10 mouse cellular contexts compared by ENCODE assay signal in genomic region chr2:168078107-168078830, GRCm38 (mm10). TPM values are rescaled to one million over a fixed set of nuclear protein-coding genes. Genes with fewer than 3 reads are reported as not detected.
DNase-seq lines count a peak whose midpoint lies in the region; ATAC-seq and TF ChIP-seq lines count a peak whose summit lies in the region.
"Had no signal": no experiment of that assay in that cellular context is flagged by ENCODE, and none has a peak within 500 bp of the region (broad histone marks: within the 10 kb centered on the region; RNA-seq: fewer than 3 reads in every experiment).

No protein-coding gene starts in this region.

- intact Hi-C loops in left cerebral cortex, postnatal 36 days (cut with DNase I), result loop anchor here (10.0 kb wide), 1 partner anchor 393 kb away; the partner anchor contains the start of genes Cebpb and Tmem189

- peak; percentile 72; the same call in 1 of the 2 replicates for TF ChIP-seq EP300 in ES-Bruce4 (IDR thresholded peaks at IDR 0.05; ENCODE audit: insufficient read depth, low read depth, low read length)

- ATAC-seq in kidney, postnatal 0 days (replicated peaks; ENCODE audit: low FRiP score, low read depth), result no peak
- no peak for ATAC-seq in midbrain, embryonic 16.5 days

- no peaks in the 10 kb centered on the region for H3K9me3 ChIP-seq in ES-Bruce4 (replicated peaks; ENCODE audit: control insufficient read depth, insufficient read depth, low read length, poor library complexity, severe bottlenecking)
- H3K9me3 ChIP-seq in kidney, postnatal 0 days (replicated peaks; ENCODE audit: low read length), result no peaks in the 10 kb centered on the region
- H3K9me3 ChIP-seq in midbrain, embryonic 16.5 days (replicated peaks; ENCODE audit: control insufficient read depth, low read length, poor library complexity, severe bottlenecking), result no peaks in the 10 kb centered on the region

- WGBS in kidney, postnatal 0 days, result 20% methylated on average over 15 of the region's 15 CpGs
- 50% methylated on average over 15 of the region's 15 CpGs for WGBS in midbrain, embryonic 16.5 days

- no peak for TF ChIP-seq CTCF in ES-Bruce4 (IDR thresholded peaks at IDR 0.05; ENCODE audit: low read depth, low read length)
- no peak for TF ChIP-seq CTCF in kidney, postnatal 0 days (IDR thresholded peaks at IDR 0.05; ENCODE audit: low read depth)

- DNase-seq in ES-CJ7 (ENCODE audit: low read depth, low spot score) (peak; percentile 44), MN1 (ENCODE audit: low spot score) (no peak)
- peak; percentile 60 for DNase-seq in kidney, postnatal 0 days (ENCODE audit: low spot score)
- DNase-seq in naive thymus-derived CD4-positive, alpha-beta T cell, adult 2 months (ENCODE audit: low read depth), result peak; percentile 14
- no peak for DNase-seq in adrenal gland, postnatal 36 days
- no peak for DNase-seq in left cerebral cortex, postnatal 36 days (ENCODE audit: low spot score in 2 of 2)

- peaks cover 2% of the 10 kb centered on the region for H3K4me1 ChIP-seq in ES-Bruce4 (ENCODE audit: control insufficient read depth, insufficient read depth, low read length)
- H3K4me1 ChIP-seq in kidney, postnatal 0 days (replicated peaks; ENCODE audit: insufficient read depth, low read length), result peaks cover 28% of the 10 kb centered on the region
- H3K4me1 ChIP-seq in midbrain, embryonic 16.5 days (ENCODE audit: control insufficient read depth, insufficient read depth, low read length), result peaks cover 14% of the 10 kb centered on the region

- H3K27ac ChIP-seq in ES-Bruce4 (ENCODE audit: insufficient read depth, low read length), result peak overlapping the region; percentile 71
- H3K27ac ChIP-seq in kidney, postnatal 0 days, result peak overlapping the region; percentile 93
- H3K27ac ChIP-seq in midbrain, embryonic 16.5 days (ENCODE audit: low read length), result no peak overlapping the region
- H3K27ac ChIP-seq: hindbrain, embryonic 14.5 days; liver, embryonic 14.5 days had no signal

- H3K36me3 ChIP-seq in ES-Bruce4 (ENCODE audit: control insufficient read depth, insufficient read depth, low read length, poor library complexity, severe bottlenecking), result no peaks in the 10 kb centered on the region
- no peaks in the 10 kb centered on the region for H3K36me3 ChIP-seq in kidney, postnatal 0 days (ENCODE audit: insufficient read depth, low read length)
- H3K36me3 ChIP-seq in midbrain, embryonic 16.5 days (ENCODE audit: control insufficient read depth, insufficient read depth, low read length), result no peaks in the 10 kb centered on the region

- peak overlapping the region; percentile 51 for H3K9ac ChIP-seq in ES-Bruce4 (ENCODE audit: low read depth, poor library complexity, severe bottlenecking)
- H3K9ac ChIP-seq in kidney, postnatal 0 days (ENCODE audit: low read depth, low read length), result 0 out of 2 replicates have a peak overlapping the region, but pooled peaks have one; percentile 24
- no peak overlapping the region for H3K9ac ChIP-seq in midbrain, embryonic 16.5 days (ENCODE audit: low read depth, low read length)
- H3K9ac ChIP-seq: hindbrain, embryonic 14.5 days; liver, embryonic 14.5 days had no signal

- no peaks in the 10 kb centered on the region for H3K27me3 ChIP-seq in ES-Bruce4 (ENCODE audit: control insufficient read depth, insufficient read depth, low read length, poor library complexity, severe bottlenecking)
- H3K27me3 ChIP-seq in kidney, postnatal 0 days (ENCODE audit: insufficient read depth, low read length), result 0 out of 2 replicates have a peak, but pooled peaks cover 3% of the 10 kb centered on the region
- no peaks in the 10 kb centered on the region for H3K27me3 ChIP-seq in midbrain, embryonic 16.5 days (ENCODE audit: control insufficient read depth, insufficient read depth, low read depth, low read length)

- 0 out of 2 replicates have a peak overlapping the region, but pooled peaks have one; percentile 13 for H3K4me2 ChIP-seq in kidney, postnatal 0 days (ENCODE audit: low read length)
- H3K4me2 ChIP-seq in midbrain, embryonic 16.5 days (ENCODE audit: low read length), result no peak overlapping the region
- H3K4me2 ChIP-seq: hindbrain, embryonic 14.5 days had no signal

- peak overlapping the region; percentile 33 for H3K4me3 ChIP-seq in ES-Bruce4 (ENCODE audit: low read depth, low read length)
- H3K4me3 ChIP-seq in kidney, postnatal 0 days (replicated peaks; ENCODE audit: low read depth, low read length), result no peak overlapping the region
- H3K4me3 ChIP-seq in midbrain, embryonic 16.5 days (ENCODE audit: low read depth, low read length), result no peak overlapping the region

- no peak for TF ChIP-seq POLR2A in ES-Bruce4 (IDR thresholded peaks at IDR 0.05; ENCODE audit: insufficient read depth, low read length)

RNA-seq across cellular contexts. Expression of gene Pard6b, which starts 2.5 kb away (rescaled TPM):
- polyA plus RNA-seq in ES-Bruce4 (2011; ENCODE audit: insufficient read depth, insufficient read length, low read depth, missing spikeins), result 55.0 and 55.3 TPM in 2 replicates
- 28.6 and 29.6 TPM in 2 replicates for polyA plus RNA-seq in kidney, postnatal 0 days (2015; fragmentation: Nextera tagmentation; extraction: Ambion mirVana)
- total RNA-seq in adrenal gland, postnatal 36 days (2021), result 1 to 10 TPM in 1 of 2 experiments, under 1 TPM in 1; 0.99 to 1.3 TPM
- polyA plus RNA-seq in midbrain, embryonic 16.5 days (2015; fragmentation: Nextera tagmentation; extraction: Ambion mirVana), result 6.8 and 7.3 TPM in 2 replicates
- total RNA-seq in left cerebral cortex, postnatal 36 days (2021), result 1 to 10 TPM; 4.4 to 5.8 TPM

Comparison
In these comparisons a context has a peak if more than half of its experiments do, and no peak if none do; other contexts are left out.
1. DNase-seq: peak in ES-CJ7 (single experiment), kidney, postnatal 0 days (single experiment) and naive thymus-derived CD4-positive, alpha-beta T cell, adult 2 months (single experiment); none in adrenal gland, postnatal 36 days (0 of 2), MN1 (single experiment) and left cerebral cortex, postnatal 36 days (0 of 2).